Mouse (Mus musculus) forebrain, embryonic 15.5 days (tissue): ENCODE measurements at regions not wholly inside any gene's neighbourhood (a gene's known extent, or its start where the extent isn't known, plus 50 kb on each side); places are given as distances from the start of the nearest gene placed in this dataset.

ENCODE experiments used
- ATAC-seq: fragments of 200-750 bp; cut with Nextera tagmentation; replicated peaks from 2 replicates; pipeline ENCODE4 v1.8.0; 2017; ENCODE audit warnings: mild to moderate bottlenecking, moderate TSS enrichment, moderate library complexity
- H3K27ac ChIP-seq: fragments of 300-500 bp; sonication (generic); replicated peaks from 2 replicates; pipeline ENCODE4 v1.5.1; 2015; ENCODE audit warnings: mild to moderate bottlenecking, inconsistent platforms
- H3K27me3 ChIP-seq: fragments of 300-500 bp; sonication (generic); 2 replicates; pipeline ENCODE4 v1.6.1; 2015; ENCODE audit warnings: inconsistent platforms
- H3K36me3 ChIP-seq: fragments of 300-500 bp; sonication (generic); 2 replicates; pipeline ENCODE4 v1.6.1; 2015; ENCODE audit warnings: mild to moderate bottlenecking, inconsistent platforms
- H3K4me1 ChIP-seq: fragments of 300-500 bp; sonication (generic); 2 replicates; pipeline ENCODE4 v1.6.1; 2015; ENCODE audit warnings: inconsistent platforms
- H3K4me2 ChIP-seq: fragments of 300-500 bp; sonication (generic); replicated peaks from 2 replicates; pipeline ENCODE4 v1.6.1; 2015; ENCODE audit warnings: mild to moderate bottlenecking, inconsistent platforms
- H3K4me3 ChIP-seq: fragments of 300-500 bp; sonication (generic); 2 replicates; pipeline ENCODE4 v1.5.1; 2015; ENCODE audit warnings: mild to moderate bottlenecking, inconsistent platforms
- H3K9ac ChIP-seq: fragments of 300-500 bp; sonication (generic); replicated peaks from 2 replicates; pipeline ENCODE4 v1.6.1; 2015; ENCODE audit warnings: mild to moderate bottlenecking, inconsistent platforms
- H3K9me3 ChIP-seq: fragments of 300-500 bp; sonication (generic); 2 replicates; pipeline ENCODE4 v1.6.1; 2016; ENCODE audit warnings: inconsistent platforms
- WGBS: fragments of 180-500 bp; shearing (Covaris S2); methylation state at CpG from one replicate; pipeline ENCODE4 v1.1.7; 2015; ENCODE audit warnings: mixed read lengths; 5-methylcytosine and 5-hydroxymethylcytosine counted together

- H3K4me2 ChIP-seq = no peak overlapping the region
- no peaks in the 10 kb centered on the region for H3K4me1 ChIP-seq
- H3K36me3 ChIP-seq = no peaks in the 10 kb centered on the region
- no peak overlapping the region for H3K9ac ChIP-seq
- H3K9me3 ChIP-seq = no peaks in the 10 kb centered on the region
- no peak for ATAC-seq
- no peaks in the 10 kb centered on the region for H3K27me3 ChIP-seq
- no peak overlapping the region for H3K27ac ChIP-seq
- H3K4me3 ChIP-seq = no peak overlapping the region
- WGBS = 72% methylated on average over 3 of the region's 3 CpGs
Measured at GRCm38 (mm10) chr3:134427633-134428032, 191.3 kb downstream of the Cxxc4 start.

GRCm38 (mm10) chr3:134466611-134467010 is 230.3 kb downstream of the Cxxc4 start:
- Histone ChIP-seq H3K27ac (no peak overlapping the region), H3K9me3 (no peaks in the 10 kb centered on the region), H3K4me1 (no peaks in the 10 kb centered on the region), H3K36me3 (no peaks in the 10 kb centered on the region), H3K4me2 (no peak overlapping the region), H3K4me3 (no peak overlapping the region), H3K9ac (no peak overlapping the region), H3K27me3 (no peaks in the 10 kb centered on the region)
- WGBS = 76% methylated on average over 1 of the region's 1 CpGs
- ATAC-seq = no peak

DNA sequence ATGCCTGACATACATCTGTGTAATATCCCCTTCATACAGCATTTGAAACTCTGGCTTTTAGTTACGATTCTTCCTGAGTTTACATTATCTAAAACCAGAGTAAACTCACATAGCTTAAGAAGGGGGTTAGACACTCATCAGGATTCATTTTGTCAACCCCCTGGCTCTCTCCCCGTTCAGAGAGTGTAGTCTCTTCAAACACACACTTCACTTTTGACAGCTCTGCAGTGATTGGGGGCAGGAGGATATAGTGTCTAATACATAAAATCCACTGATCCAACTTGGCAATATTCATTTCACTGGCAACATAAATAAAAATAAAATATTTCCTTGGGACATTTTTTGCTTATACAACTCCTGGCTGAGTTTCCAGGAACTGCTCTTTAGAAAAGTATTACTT is 251.0 kb downstream of the Cxxc4 start:
- H3K9ac ChIP-seq = no peak overlapping the region
- ATAC-seq = no peak
- no peak overlapping the region for H3K4me2 ChIP-seq
- WGBS = 66% methylated on average over 2 of the region's 2 CpGs
- H3K4me3 ChIP-seq = no peak overlapping the region
- no peaks in the 10 kb centered on the region for H3K4me1 ChIP-seq
- H3K27me3 ChIP-seq = no peaks in the 10 kb centered on the region
- no peaks in the 10 kb centered on the region for H3K9me3 ChIP-seq
- H3K27ac ChIP-seq = no peak overlapping the region
- H3K36me3 ChIP-seq = no peaks in the 10 kb centered on the region

DNA sequence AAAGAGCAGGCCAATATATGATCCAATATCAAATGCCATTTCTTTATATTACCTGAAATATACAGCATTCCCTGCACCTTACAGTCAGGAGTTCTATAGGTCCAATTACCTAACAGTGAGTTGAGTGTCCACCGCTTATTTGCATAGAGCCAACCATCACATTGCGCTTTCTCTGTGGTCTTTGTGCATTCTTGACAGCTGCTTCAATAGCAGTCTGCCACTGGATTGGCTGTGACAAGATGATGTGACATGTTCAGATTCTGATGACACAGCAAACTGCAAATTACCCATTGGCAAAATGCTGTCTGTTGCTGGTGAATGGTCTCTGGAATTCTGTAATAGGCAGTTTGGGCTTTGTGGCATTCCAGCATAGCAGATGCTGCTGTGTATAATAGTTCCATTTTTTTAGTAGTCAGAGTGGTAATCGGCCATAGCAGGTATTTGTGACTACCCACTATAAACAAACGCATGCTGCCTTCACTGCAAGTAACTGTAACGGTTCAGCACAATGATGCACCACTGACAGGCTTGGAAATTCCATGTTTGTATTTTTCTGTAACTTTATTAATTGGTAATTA is 253.8 kb downstream of the Cxxc4 start:
- no peaks in the 10 kb centered on the region for H3K36me3 ChIP-seq
- no peaks in the 10 kb centered on the region for H3K27me3 ChIP-seq
- no peaks in the 10 kb centered on the region for H3K9me3 ChIP-seq
- 44% methylated on average over 5 of the region's 5 CpGs for WGBS
- no peak overlapping the region for H3K9ac ChIP-seq
- no peak overlapping the region for H3K27ac ChIP-seq
- H3K4me1 ChIP-seq = no peaks in the 10 kb centered on the region
- H3K4me2 ChIP-seq = no peak overlapping the region
- ATAC-seq = peak; percentile 90
- H3K4me3 ChIP-seq = no peak overlapping the region

DNA sequence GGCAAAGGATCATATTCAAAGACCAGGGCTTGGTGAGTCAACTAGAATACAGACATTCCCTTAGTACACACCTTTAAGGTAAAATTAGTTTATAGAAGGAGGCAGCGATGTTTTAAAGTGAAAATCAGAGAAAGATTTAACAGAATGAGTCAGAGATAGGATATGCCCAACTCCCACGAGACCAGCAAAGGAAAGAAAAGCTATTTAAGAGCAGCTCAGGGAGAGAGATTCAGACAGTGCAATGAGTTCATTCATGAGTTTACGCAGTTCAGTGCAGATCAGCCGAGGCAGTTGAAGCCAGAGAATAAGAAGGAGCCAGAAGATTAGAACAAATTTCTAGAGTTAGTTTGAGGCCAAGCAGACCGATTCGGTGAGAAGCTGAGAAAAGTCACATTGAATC is 273.4 kb downstream of the Cxxc4 start:
- ATAC-seq = no peak
- H3K9ac ChIP-seq = no peak overlapping the region
- H3K4me3 ChIP-seq = no peak overlapping the region
- no peaks in the 10 kb centered on the region for H3K27me3 ChIP-seq
- H3K4me2 ChIP-seq = no peak overlapping the region
- H3K36me3 ChIP-seq = no peaks in the 10 kb centered on the region
- H3K4me1 ChIP-seq = no peaks in the 10 kb centered on the region
- no peak overlapping the region for H3K27ac ChIP-seq
- no peaks in the 10 kb centered on the region for H3K9me3 ChIP-seq
- WGBS = 74% methylated on average over 6 of the region's 6 CpGs

- no peak for ATAC-seq
- 88% methylated on average over 5 of the region's 5 CpGs for WGBS
- Histone ChIP-seq H3K4me3 (no peak overlapping the region), H3K27ac (no peak overlapping the region), H3K4me2 (no peak overlapping the region), H3K9me3 (no peaks in the 10 kb centered on the region), H3K36me3 (no peaks in the 10 kb centered on the region), H3K4me1 (no peaks in the 10 kb centered on the region), H3K27me3 (no peaks in the 10 kb centered on the region), H3K9ac (no peak overlapping the region)
Measured at GRCm38 (mm10) chr3:134525795-134526194, 289.5 kb downstream of the Cxxc4 start.

GRCm38 (mm10) chr3:134560144-134560543 is 268.7 kb upstream of the Tacr3 start:
- WGBS = 14% methylated on average over 2 of the region's 2 CpGs

DNA sequence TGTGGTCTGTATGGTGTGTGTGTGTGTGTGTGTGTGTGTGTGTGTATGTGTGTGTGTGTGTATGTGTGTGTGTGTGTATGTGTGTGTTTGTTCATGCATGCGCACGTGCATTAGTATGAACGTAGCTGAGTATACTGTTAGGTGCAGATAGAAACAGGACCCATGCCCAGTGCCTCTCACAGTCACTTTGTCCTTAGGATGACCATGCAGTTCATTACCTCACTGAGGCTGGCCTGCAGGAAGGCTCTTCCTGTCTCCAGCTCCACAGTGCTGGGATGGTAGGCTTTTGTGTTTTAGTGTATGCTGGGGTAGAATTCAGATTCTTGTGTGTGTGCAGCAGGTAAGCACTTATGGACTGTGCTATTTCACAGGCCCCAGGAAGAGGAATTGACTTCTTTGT is 250.0 kb upstream of the Tacr3 start:
- Histone ChIP-seq H3K9me3 (no peaks in the 10 kb centered on the region), H3K27ac (no peak overlapping the region), H3K27me3 (no peaks in the 10 kb centered on the region), H3K4me3 (no peak overlapping the region), H3K4me1 (no peaks in the 10 kb centered on the region), H3K36me3 (no peaks in the 10 kb centered on the region), H3K9ac (no peak overlapping the region), H3K4me2 (no peak overlapping the region)
- no peak for ATAC-seq
- 90% methylated on average over 3 of the region's 3 CpGs for WGBS

More at GRCm38 (mm10) chr3:134560144-134560543, 268.7 kb upstream of the Tacr3 start:
- H3K36me3 ChIP-seq = no peaks in the 10 kb centered on the region
- H3K27me3 ChIP-seq = no peaks in the 10 kb centered on the region
- 0 out of 2 replicates have a peak, but pooled peaks cover 5% of the 10 kb centered on the region for H3K4me1 ChIP-seq
- H3K27ac ChIP-seq = no peak overlapping the region
- H3K4me3 ChIP-seq = no peak overlapping the region
- no peaks in the 10 kb centered on the region for H3K9me3 ChIP-seq
- no peak overlapping the region for H3K9ac ChIP-seq
- H3K4me2 ChIP-seq = no peak overlapping the region
- ATAC-seq = no peak

DNA sequence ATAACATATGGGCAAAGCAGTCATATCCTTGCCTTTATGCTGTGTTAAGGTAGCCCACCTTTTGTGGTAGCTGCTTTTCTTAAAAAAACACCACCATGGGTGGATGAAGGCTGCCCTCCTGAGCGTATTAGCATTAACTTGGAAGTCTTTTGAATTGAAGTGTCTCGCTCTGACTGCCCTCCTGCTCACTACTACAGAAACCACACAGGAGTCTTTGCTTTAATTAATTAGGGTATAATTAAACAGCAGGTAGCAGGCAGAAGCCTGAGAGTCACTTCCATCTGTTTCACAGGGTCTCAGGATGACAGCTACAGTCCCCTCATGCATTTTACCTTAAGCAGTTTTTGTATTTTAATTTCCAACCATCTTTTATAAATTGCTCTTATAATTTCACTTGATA is 240.2 kb upstream of the Tacr3 start:
- Histone ChIP-seq H3K4me3 (no peak overlapping the region), H3K4me2 (no peak overlapping the region), H3K9me3 (no peaks in the 10 kb centered on the region), H3K27me3 (no peaks in the 10 kb centered on the region), H3K27ac (no peak overlapping the region), H3K9ac (no peak overlapping the region), H3K4me1 (no peaks in the 10 kb centered on the region), H3K36me3 (no peaks in the 10 kb centered on the region)
- 10% methylated on average over 2 of the region's 2 CpGs for WGBS
- ATAC-seq = no peak; the same call in 1 of the 2 replicates

GRCm38 (mm10) chr3:134602919-134603318 is 225.9 kb upstream of the Tacr3 start:
- no peaks in the 10 kb centered on the region for H3K9me3 ChIP-seq
- ATAC-seq = no peak
- H3K27me3 ChIP-seq = no peaks in the 10 kb centered on the region
- no peak overlapping the region for H3K9ac ChIP-seq
- no peak overlapping the region for H3K4me3 ChIP-seq
- WGBS = 19% methylated on average over 4 of the region's 4 CpGs
- H3K36me3 ChIP-seq = no peaks in the 10 kb centered on the region
- H3K4me1 ChIP-seq = peaks cover 12% of the 10 kb centered on the region
- H3K27ac ChIP-seq = no peak overlapping the region
- no peak overlapping the region for H3K4me2 ChIP-seq

- H3K36me3 ChIP-seq = no peaks in the 10 kb centered on the region
- peak; percentile 97 for ATAC-seq
- H3K4me3 ChIP-seq = no peak overlapping the region
- H3K4me2 ChIP-seq = peak overlapping the region; percentile 7; the same call in 1 of the 2 replicates
- H3K27me3 ChIP-seq = no peaks in the 10 kb centered on the region
- H3K4me1 ChIP-seq = peaks cover 12% of the 10 kb centered on the region
- no peak overlapping the region for H3K9ac ChIP-seq
- no peak overlapping the region for H3K27ac ChIP-seq
- no peaks in the 10 kb centered on the region for H3K9me3 ChIP-seq
- 16% methylated on average over 6 of the region's 6 CpGs for WGBS
Measured at GRCm38 (mm10) chr3:134605356-134605771, 223.4 kb upstream of the Tacr3 start.

- H3K27ac ChIP-seq = no peak overlapping the region
- no peaks in the 10 kb centered on the region for H3K36me3 ChIP-seq
- no peaks in the 10 kb centered on the region for H3K9me3 ChIP-seq
- no peak overlapping the region for H3K4me2 ChIP-seq
- ATAC-seq = no peak
- H3K9ac ChIP-seq = no peak overlapping the region
- no peaks in the 10 kb centered on the region for H3K27me3 ChIP-seq
- H3K4me1 ChIP-seq = peaks cover 5% of the 10 kb centered on the region
- WGBS = 62% methylated on average over 4 of the region's 4 CpGs
- no peak overlapping the region for H3K4me3 ChIP-seq
Measured at GRCm38 (mm10) chr3:134610244-134610643, 218.6 kb upstream of the Tacr3 start.
